Mouse (Mus musculus) olfactory bulb, adult 2 months (tissue): ENCODE measurements around the gene Lmo7. TPM values are rescaled to one million over a fixed set of nuclear protein-coding genes. Genes with fewer than 3 reads are reported as not detected.

Experiments
- H3K27ac ChIP-seq: fragments of 200-500 bp; 2 replicates; pipeline ENCODE4 v1.5.1; 2012; ENCODE audit warnings: low read depth, low read length; ENCODE audit not compliant: insufficient read depth
- H3K4me1 ChIP-seq: fragments of 200-500 bp; 2 replicates; pipeline ENCODE4 v1.6.1; 2012; ENCODE audit warnings: low read length; ENCODE audit not compliant: control insufficient read depth, insufficient read depth
- H3K4me3 ChIP-seq: fragments of 200-500 bp; 2 replicates; pipeline ENCODE4 v1.5.1; 2012; ENCODE audit warnings: mild to moderate bottlenecking, low read depth, low read length, moderate library complexity; ENCODE audit not compliant: insufficient read depth
- CTCF ChIP-seq: fragments of 200-500 bp; IDR thresholded peaks from 2 replicates; pipeline ENCODE4 v1.5.1; 2012; ENCODE audit warnings: low read depth, mild to moderate bottlenecking, low read length, moderate library complexity; ENCODE audit not compliant: insufficient read depth
- POLR2A ChIP-seq: fragments of 200-500 bp; IDR thresholded peaks from 2 replicates; pipeline ENCODE4 v1.6.1; 2012; ENCODE audit warnings: mild to moderate bottlenecking, low read depth, low read length, moderate library complexity; ENCODE audit not compliant: insufficient read depth
- WGBS: fragments of 180-500 bp; shearing (Covaris S2); methylation state at CpG from one replicate; pipeline ENCODE4 v1.1.7; 2018; 5-methylcytosine and 5-hydroxymethylcytosine counted together
- polyA plus RNA-seq: library from polyadenylated mRNA; stranded (reverse); fragments of >200 nt; gene quantifications from 2 replicates; pipeline ENCODE4 v1.2.4, GENCODE M21; 2012; ENCODE audit warnings: low replicate concordance; ENCODE audit not compliant: missing spikeins, insufficient read depth, insufficient read length

Lmo7 gene
- polyA plus RNA-seq, 1 experiment = not detected

GRCm38 (mm10) chr14:101841271-101841670 is 111.5 kb downstream of the Lmo7 start:
- H3K4me3 ChIP-seq = no peak overlapping the region
- WGBS = 86% methylated on average over 5 of the region's 5 CpGs

GRCm38 (mm10) chr14:101842521-101842920 is 112.8 kb downstream of the Lmo7 start:
- Histone ChIP-seq H3K4me3 (no peak overlapping the region), H3K27ac (no peak overlapping the region), H3K4me1 (peaks cover 6% of the 10 kb centered on the region)
- 92% methylated on average over 6 of the region's 6 CpGs for whole genome bisulfite sequencing
- TF ChIP-seq CTCF (no peak), POLR2A (no peak)

More at GRCm38 (mm10) chr14:101841271-101841670, 111.5 kb downstream of the Lmo7 start:
- Histone ChIP-seq H3K27ac (no peak overlapping the region), H3K4me1 (peaks cover 6% of the 10 kb centered on the region)
- no peak for TF ChIP-seq CTCF
- TF ChIP-seq POLR2A = no peak

- WGBS = 88% methylated on average over 17 of the region's 17 CpGs
- Histone ChIP-seq H3K4me3 (no peak overlapping the region), H3K4me1 (peaks cover 6% of the 10 kb centered on the region), H3K27ac (no peak overlapping the region)
- TF ChIP-seq CTCF = no peak
- no peak for TF ChIP-seq POLR2A
Observed at GRCm38 (mm10) chr14:101843443-101843842, 113.7 kb downstream of the Lmo7 start.

- no peak overlapping the region for H3K27ac ChIP-seq
- no peak overlapping the region for H3K4me3 ChIP-seq
- peaks cover 6% of the 10 kb centered on the region for H3K4me1 ChIP-seq
- no peak for TF ChIP-seq POLR2A
- WGBS = 84% methylated on average over 7 of the region's 7 CpGs
Observed at GRCm38 (mm10) chr14:101844467-101844866, 114.7 kb downstream of the Lmo7 start.

- no peak overlapping the region for H3K4me3 ChIP-seq
- TF ChIP-seq POLR2A = no peak
- no peak for TF ChIP-seq CTCF
- no peak overlapping the region for H3K27ac ChIP-seq
- H3K4me1 ChIP-seq = no peaks in the 10 kb centered on the region
- WGBS = 91% methylated on average over 8 of the region's 8 CpGs
Observed at GRCm38 (mm10) chr14:101846097-101846882, 116.5 kb downstream of the Lmo7 start.

- WGBS = 93% methylated on average over 7 of the region's 7 CpGs
- Histone ChIP-seq H3K27ac (no peak overlapping the region), H3K4me3 (no peak overlapping the region), H3K4me1 (no peaks in the 10 kb centered on the region)
- no peak for TF ChIP-seq CTCF
- TF ChIP-seq POLR2A = no peak
Observed at GRCm38 (mm10) chr14:101847520-101847919, 117.8 kb downstream of the Lmo7 start.

GRCm38 (mm10) chr14:101852584-101853195 is 122.9 kb downstream of the Lmo7 start:
- Histone ChIP-seq H3K4me3 (no peak overlapping the region), H3K4me1 (no peaks in the 10 kb centered on the region), H3K27ac (no peak overlapping the region)
- no peak for TF ChIP-seq CTCF
- 91% methylated on average over 6 of the region's 6 CpGs for WGBS

- TF ChIP-seq CTCF (no peak), POLR2A (no peak)
- 100% methylated on average over 1 of the region's 1 CpGs for WGBS
- no peak overlapping the region for H3K4me3 ChIP-seq
- no peak overlapping the region for H3K27ac ChIP-seq
- H3K4me1 ChIP-seq = no peaks in the 10 kb centered on the region
Observed at GRCm38 (mm10) chr14:101853207-101853606, 123.5 kb downstream of the Lmo7 start.

GRCm38 (mm10) chr14:101853722-101854121 is 124.0 kb downstream of the Lmo7 start:
- no peak overlapping the region for H3K27ac ChIP-seq
- WGBS = 75% methylated on average over 4 of the region's 4 CpGs
- no peak overlapping the region for H3K4me3 ChIP-seq
- no peaks in the 10 kb centered on the region for H3K4me1 ChIP-seq
- TF ChIP-seq POLR2A (no peak), CTCF (no peak)
